Mouse (Mus musculus): ENCODE data around the gene Ccdc87. TPM values are rescaled to one million over a fixed set of nuclear protein-coding genes. Genes with fewer than 3 reads are reported as not detected.
"Not testable (repeated sequence)": the region's sequence is repeated elsewhere in the genome, so short reads cannot be mapped to it uniquely, and the experiment has no call there.

Gene Ccdc87
- polyA plus RNA-seq, 1 experiment from 2014 or later: 0.09 TPM

GRCm38 (mm10) chr19:4811909-4812242, 27.3 kb upstream of the Ccdc87 start:
- H3K4me1 ChIP-seq (replicated peaks): peaks cover 24% of the 10 kb centered on the region
- H3K9me3 ChIP-seq: no peaks in the 10 kb centered on the region
- peak overlapping the region; percentile 84 for H3K9ac ChIP-seq (replicated peaks)
- ATAC-seq (ENCODE audit: insufficient number of reproducible peaks, insufficient read depth, low FRiP score, low TSS enrichment, low read depth): no peak
- H3K4me3 ChIP-seq (replicated peaks): peak overlapping the region; percentile 85
- no peaks in the 10 kb centered on the region for H3K36me3 ChIP-seq
- H3K4me2 ChIP-seq: peak overlapping the region; percentile 91
- 7% methylated on average over 12 of the region's 12 CpGs for WGBS
- peak overlapping the region; percentile 95 for H3K27ac ChIP-seq
- H3K27me3 ChIP-seq: no peaks in the 10 kb centered on the region

DNA sequence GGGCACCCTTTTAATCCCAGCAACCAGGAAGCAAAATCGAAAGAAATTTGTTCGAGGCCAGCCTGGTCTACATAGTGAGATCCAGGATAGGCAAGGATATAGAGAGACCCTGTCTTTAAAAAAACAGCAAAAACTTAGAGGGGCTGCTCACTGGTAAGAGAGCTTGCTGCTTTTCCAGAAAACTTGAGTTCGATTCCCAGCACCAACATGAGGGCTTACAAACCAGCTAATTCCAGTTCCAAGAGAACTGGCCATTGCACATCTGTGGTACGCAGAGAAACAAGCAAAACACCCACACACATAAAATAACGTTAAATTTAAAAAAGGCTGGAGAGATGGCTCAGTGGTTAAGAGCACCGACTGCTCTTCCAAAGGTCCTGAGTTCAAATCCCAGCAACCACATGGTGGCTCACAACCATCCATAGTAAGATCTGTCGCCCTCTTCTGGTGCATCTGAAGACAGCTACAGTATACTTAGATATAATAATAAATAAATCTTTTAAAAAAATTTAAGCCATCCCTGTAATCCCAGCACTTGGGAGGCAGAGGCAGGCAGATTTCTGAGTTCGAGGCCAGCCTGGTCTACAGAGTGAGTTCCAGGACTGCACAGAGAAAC, 26.7 kb upstream of the Ccdc87 start:
- peaks cover 24% of the 10 kb centered on the region for H3K4me1 ChIP-seq (replicated peaks)
- H3K9me3 ChIP-seq; H3K27me3 ChIP-seq; ATAC-seq (ENCODE audit: insufficient number of reproducible peaks, insufficient read depth, low FRiP score, low TSS enrichment, low read depth); H3K36me3 ChIP-seq: not testable (repeated sequence)
- H3K27ac ChIP-seq: peak overlapping the region; percentile 95; the same call in 1 of the 2 replicates
- peak overlapping the region; percentile 84 for H3K9ac ChIP-seq (replicated peaks)
- H3K4me3 ChIP-seq (replicated peaks): peak overlapping the region; percentile 85
- H3K4me2 ChIP-seq: peak overlapping the region; percentile 91
- 78% methylated on average over 8 of the region's 8 CpGs for WGBS

- Histone ChIP-seq H3K27ac (no peak overlapping the region), H3K4me3 (replicated peaks) (no peak overlapping the region), H3K9ac (replicated peaks) (no peak overlapping the region), H3K4me2 (no peak overlapping the region), H3K36me3 (no peaks in the 10 kb centered on the region), H3K27me3 (no peaks in the 10 kb centered on the region), H3K4me1 (replicated peaks) (peaks cover 19% of the 10 kb centered on the region), H3K9me3 (no peaks in the 10 kb centered on the region)
- ATAC-seq (ENCODE audit: insufficient number of reproducible peaks, insufficient read depth, low FRiP score, low TSS enrichment, low read depth): no peak
- 83% methylated on average over 6 of the region's 6 CpGs for WGBS
Observed at GRCm38 (mm10) chr19:4813015-4813414, 26.2 kb upstream of the Ccdc87 start.

DNA sequence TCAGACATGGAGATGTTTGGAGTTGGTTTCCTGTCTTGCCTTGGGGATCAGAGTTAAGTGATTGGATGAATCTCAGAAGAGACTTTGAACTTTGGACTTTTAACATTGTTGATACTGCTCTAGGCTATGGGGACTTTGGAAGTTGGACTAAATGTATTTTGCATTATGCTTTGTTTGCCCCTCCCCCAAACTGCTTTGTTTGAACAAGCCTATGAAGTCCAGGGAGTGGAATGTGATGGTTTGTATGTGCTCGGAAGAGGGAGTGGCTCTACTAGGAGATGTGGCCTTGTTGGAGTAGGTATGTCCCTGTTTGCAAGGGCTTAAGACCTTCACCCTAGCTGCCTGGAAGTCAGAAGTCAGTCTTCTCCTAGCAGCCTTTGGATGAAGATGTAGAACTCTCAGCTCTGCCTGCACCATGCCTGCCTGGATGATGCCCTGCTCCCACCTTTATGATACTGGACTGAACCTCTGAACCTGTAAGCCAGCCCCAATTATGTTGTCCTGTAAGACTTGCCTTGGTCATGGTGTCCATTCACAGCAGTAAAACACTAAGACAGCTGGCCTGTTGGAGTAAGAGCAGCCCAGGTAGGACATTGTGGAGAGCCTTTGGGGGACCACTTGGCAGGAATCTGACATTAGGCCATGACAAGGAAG, 21.9 kb upstream of the Ccdc87 start:
- no peaks in the 10 kb centered on the region for H3K4me1 ChIP-seq (replicated peaks)
- H3K27ac ChIP-seq: no peak overlapping the region
- H3K4me3 ChIP-seq (replicated peaks): no peak overlapping the region
- ATAC-seq (ENCODE audit: insufficient number of reproducible peaks, insufficient read depth, low FRiP score, low TSS enrichment, low read depth): no peak
- no peak overlapping the region for H3K9ac ChIP-seq (replicated peaks)
- no peak overlapping the region for H3K4me2 ChIP-seq
- no peaks in the 10 kb centered on the region for H3K9me3 ChIP-seq
- no peaks in the 10 kb centered on the region for H3K27me3 ChIP-seq
- 67% methylated on average over 1 of the region's 1 CpGs for WGBS
- H3K36me3 ChIP-seq: no peaks in the 10 kb centered on the region

GRCm38 (mm10) chr19:4820678-4821303, 18.4 kb upstream of the Ccdc87 start:
- Histone ChIP-seq H3K36me3 (peaks cover 19% of the 10 kb centered on the region), H3K4me1 (replicated peaks) (no peaks in the 10 kb centered on the region), H3K9ac (replicated peaks) (no peak overlapping the region), H3K9me3 (no peaks in the 10 kb centered on the region), H3K27me3 (no peaks in the 10 kb centered on the region), H3K4me3 (replicated peaks) (no peak overlapping the region), H3K4me2 (no peak overlapping the region), H3K27ac (no peak overlapping the region)
- 84% methylated on average over 5 of the region's 5 CpGs for WGBS
- ATAC-seq (ENCODE audit: insufficient number of reproducible peaks, insufficient read depth, low FRiP score, low TSS enrichment, low read depth): no peak

- no peak overlapping the region for H3K27ac ChIP-seq
- H3K4me2 ChIP-seq: no peak overlapping the region
- no peaks in the 10 kb centered on the region for H3K9me3 ChIP-seq
- H3K4me3 ChIP-seq (replicated peaks): no peak overlapping the region
- no peak for ATAC-seq (ENCODE audit: insufficient number of reproducible peaks, insufficient read depth, low FRiP score, low TSS enrichment, low read depth)
- H3K9ac ChIP-seq (replicated peaks): no peak overlapping the region
- 50% methylated on average over 16 of the region's 16 CpGs for WGBS
- H3K4me1 ChIP-seq (replicated peaks): peaks cover 3% of the 10 kb centered on the region; the same call in 1 of the 2 replicates
- H3K27me3 ChIP-seq: no peaks in the 10 kb centered on the region
- peaks cover 56% of the 10 kb centered on the region for H3K36me3 ChIP-seq
Observed at GRCm38 (mm10) chr19:4828444-4829114, 10.6 kb upstream of the Ccdc87 start.

- Histone ChIP-seq H3K9me3 (no peaks in the 10 kb centered on the region), H3K27me3 (no peaks in the 10 kb centered on the region), H3K4me2 (no peak overlapping the region), H3K4me3 (replicated peaks) (no peak overlapping the region), H3K4me1 (replicated peaks) (peaks cover 3% of the 10 kb centered on the region; the same call in 1 of the 2 replicates), H3K36me3 (peaks cover 53% of the 10 kb centered on the region), H3K27ac (no peak overlapping the region), H3K9ac (replicated peaks) (no peak overlapping the region)
- 62% methylated on average over 7 of the region's 7 CpGs for WGBS
- no peak for ATAC-seq (ENCODE audit: insufficient number of reproducible peaks, insufficient read depth, low FRiP score, low TSS enrichment, low read depth)
Observed at GRCm38 (mm10) chr19:4829156-4829555, 10.0 kb upstream of the Ccdc87 start.

DNA sequence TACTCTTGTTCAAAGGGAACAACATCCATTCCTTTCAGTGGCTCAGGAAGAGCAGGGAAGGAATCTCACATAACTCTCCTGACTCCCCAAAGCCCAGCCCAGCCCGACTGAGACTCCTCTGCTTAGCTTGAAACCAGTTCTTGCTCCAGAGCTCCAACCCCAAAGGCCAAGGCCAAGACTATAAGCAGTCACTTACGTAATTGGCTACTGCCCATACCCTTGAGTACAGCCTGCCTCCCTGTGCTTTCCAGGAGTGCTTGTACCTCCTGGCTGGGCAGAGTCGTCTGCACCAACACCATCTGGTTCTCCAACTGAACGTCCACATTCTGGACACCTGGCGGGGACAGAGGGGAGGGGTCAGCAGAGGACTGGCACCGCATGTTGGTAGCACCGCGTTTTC, 5.2 kb upstream of the Ccdc87 start:
- H3K36me3 ChIP-seq: peaks cover 31% of the 10 kb centered on the region
- WGBS: 79% methylated on average over 8 of the region's 8 CpGs
- ATAC-seq (ENCODE audit: insufficient number of reproducible peaks, insufficient read depth, low FRiP score, low TSS enrichment, low read depth): no peak
- H3K27ac ChIP-seq: no peak overlapping the region
- no peak overlapping the region for H3K4me2 ChIP-seq
- H3K27me3 ChIP-seq: no peaks in the 10 kb centered on the region
- H3K4me1 ChIP-seq (replicated peaks): peaks cover 11% of the 10 kb centered on the region
- H3K9me3 ChIP-seq: no peaks in the 10 kb centered on the region
- H3K4me3 ChIP-seq (replicated peaks): no peak overlapping the region
- no peak overlapping the region for H3K9ac ChIP-seq (replicated peaks)

- Histone ChIP-seq H3K9me3 (no peaks in the 10 kb centered on the region), H3K9ac (replicated peaks) (no peak overlapping the region), H3K4me2 (no peak overlapping the region), H3K4me3 (replicated peaks) (no peak overlapping the region), H3K27ac (no peak overlapping the region), H3K27me3 (peaks cover 18% of the 10 kb centered on the region), H3K36me3 (peaks cover 19% of the 10 kb centered on the region), H3K4me1 (replicated peaks) (peaks cover 14% of the 10 kb centered on the region)
- 77% methylated on average over 2 of the region's 2 CpGs for whole genome bisulfite sequencing
- no peak for ATAC-seq (ENCODE audit: insufficient number of reproducible peaks, insufficient read depth, low FRiP score, low TSS enrichment, low read depth)
Observed at GRCm38 (mm10) chr19:4836096-4836495, 3.1 kb upstream of the Ccdc87 start.

DNA sequence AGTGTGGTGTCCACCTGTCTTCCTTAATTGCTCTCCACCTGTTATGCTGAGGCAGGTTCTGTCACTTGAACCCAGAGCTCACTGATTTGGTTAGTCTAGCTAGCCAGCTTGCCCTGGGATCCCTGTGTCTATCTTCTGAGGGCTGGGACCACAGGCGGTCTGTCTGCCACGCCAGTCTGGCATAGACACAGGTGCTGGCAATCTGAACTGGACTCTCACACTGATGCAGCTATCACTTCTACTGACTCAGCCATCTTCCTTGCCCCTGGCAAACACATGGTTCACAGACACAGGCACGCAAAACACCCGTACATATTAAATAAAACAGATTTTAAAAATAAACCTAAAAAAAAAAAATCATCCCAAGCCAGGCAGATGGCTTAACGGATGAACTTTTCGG, 2.1 kb upstream of the Ccdc87 start:
- Histone ChIP-seq H3K4me1 (replicated peaks) (peaks cover 14% of the 10 kb centered on the region), H3K27me3 (peaks cover 27% of the 10 kb centered on the region), H3K9me3 (no peaks in the 10 kb centered on the region), H3K4me3 (replicated peaks) (no peak overlapping the region), H3K9ac (replicated peaks) (no peak overlapping the region), H3K4me2 (no peak overlapping the region), H3K36me3 (peaks cover 17% of the 10 kb centered on the region), H3K27ac (no peak overlapping the region)
- 95% methylated on average over 6 of the region's 6 CpGs for WGBS
- no peak for ATAC-seq (ENCODE audit: insufficient number of reproducible peaks, insufficient read depth, low FRiP score, low TSS enrichment, low read depth)

GRCm38 (mm10) chr19:4838526-4839140, 533 bp upstream of the Ccdc87 start:
- H3K27me3 ChIP-seq: peaks cover 38% of the 10 kb centered on the region
- H3K36me3 ChIP-seq: peaks cover 4% of the 10 kb centered on the region; the same call in 1 of the 2 replicates
- peak overlapping the region; percentile 75 for H3K9ac ChIP-seq (replicated peaks)
- H3K4me3 ChIP-seq (replicated peaks): peak overlapping the region; percentile 62
- H3K4me1 ChIP-seq (replicated peaks): peaks cover 14% of the 10 kb centered on the region
- 38% methylated on average over 10 of the region's 10 CpGs for WGBS
- ATAC-seq (ENCODE audit: insufficient number of reproducible peaks, insufficient read depth, low FRiP score, low TSS enrichment, low read depth): peak; percentile 1; the same call in 1 of the 2 replicates
- H3K9me3 ChIP-seq: no peaks in the 10 kb centered on the region
- H3K4me2 ChIP-seq: peak overlapping the region; percentile 96
- H3K27ac ChIP-seq: no peak overlapping the region
